Mouse (Mus musculus) cerebellum, adult 11-12 months (tissue): ENCODE results near the gene Pole3.
"Not testable (repeated sequence)": the region's sequence is repeated elsewhere in the genome, so short reads cannot be mapped to it uniquely, and the experiment has no call there.

Experiments used
- DNase-seq: peaks from one replicate; pipeline ENCODE4 v3.0.0; 2022

The Pole3 gene

DNA sequence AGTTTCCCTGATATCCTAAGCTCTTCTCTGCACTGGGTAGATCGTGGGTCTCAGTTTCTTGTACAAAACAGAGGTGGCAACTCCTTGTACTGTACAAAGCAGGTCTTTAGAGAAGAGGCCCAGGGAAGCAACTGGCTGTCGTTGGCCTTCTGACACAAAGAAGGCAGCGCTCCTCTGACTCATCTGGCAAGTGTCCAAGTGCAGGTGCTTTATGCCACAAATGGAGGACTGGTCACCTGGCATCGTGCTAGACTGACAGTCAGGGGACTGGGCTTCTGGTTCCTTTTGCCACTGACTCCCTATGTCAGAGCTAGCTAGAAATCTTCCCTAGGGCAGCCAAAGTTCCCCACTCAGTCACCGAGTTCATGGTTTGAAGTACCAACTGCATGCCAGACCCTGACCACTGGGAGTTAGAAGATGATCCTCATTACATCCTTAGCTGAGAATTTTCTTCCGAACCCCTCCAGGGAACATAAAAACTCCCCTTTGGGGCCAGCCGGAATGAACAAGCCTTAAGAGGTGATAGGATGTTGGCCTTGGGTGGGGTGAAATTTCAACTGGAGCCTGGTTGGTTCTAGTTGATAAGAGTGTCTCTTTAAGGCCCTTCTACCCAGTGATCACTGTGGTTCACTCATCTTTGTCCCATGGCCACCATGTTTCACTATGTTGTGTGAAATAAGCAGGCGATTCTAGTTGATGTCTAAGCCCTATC, 39.3 kb downstream of the Pole3 start:
- DNase-seq = no peak

GRCm38 (mm10) chr4:62484928-62485327, 39.9 kb downstream of the Pole3 start:
- no peak for DNase-seq

DNA sequence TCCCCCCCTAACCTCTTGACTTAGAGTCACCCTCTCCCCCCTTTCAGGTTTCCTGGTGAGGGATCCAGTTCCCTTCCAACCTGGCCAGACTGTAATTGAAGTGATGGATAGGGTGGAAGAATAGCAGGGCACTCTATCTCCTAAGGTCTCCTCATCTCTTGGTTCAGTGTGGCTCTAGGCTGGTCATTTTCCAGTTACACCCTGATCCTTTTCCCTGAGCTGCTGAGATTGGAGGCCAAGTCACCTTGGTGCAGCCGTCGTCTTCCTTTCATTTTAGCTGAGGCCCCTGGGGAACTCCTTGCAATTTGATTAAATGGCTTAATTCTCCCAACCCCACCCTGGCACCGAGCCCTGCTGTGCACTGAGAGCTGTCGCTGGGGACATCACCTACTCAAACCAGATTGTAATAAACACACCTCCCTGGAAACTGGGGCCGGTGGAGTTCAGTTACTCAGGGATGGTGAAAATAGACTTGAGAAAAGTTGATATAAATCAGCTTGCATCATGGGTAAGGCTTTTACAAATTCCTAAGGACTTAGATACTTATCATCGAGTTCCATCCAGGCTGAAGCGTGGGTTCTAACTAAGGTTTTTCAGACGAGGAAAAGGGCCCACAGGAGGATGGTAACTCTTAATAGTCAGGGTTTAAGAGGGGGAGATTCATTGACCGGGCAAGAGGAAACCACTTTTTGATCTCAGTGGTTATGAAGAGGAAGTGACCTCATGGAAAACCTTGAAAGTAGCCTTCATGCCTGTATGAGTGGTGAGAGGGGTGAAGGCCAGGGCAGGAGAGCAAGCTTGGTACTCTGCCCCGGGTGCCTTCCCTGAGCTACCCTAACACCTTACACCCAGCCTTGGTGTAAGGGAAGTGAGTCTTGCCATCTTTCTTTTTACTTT, 43.9 kb downstream of the Pole3 start:
- DNase-seq = peak; percentile 26

GRCm38 (mm10) chr4:62479937-62480708, 44.7 kb downstream of the Pole3 start, which contains the start of gene Bspry:
TSS of gene Bspry (plus strand) at chr4:62480053.
- peak; percentile 40 for DNase-seq

GRCm38 (mm10) chr4:62479593-62479936, 45.3 kb downstream of the Pole3 start:
- DNase-seq = not testable (repeated sequence)

GRCm38 (mm10) chr4:62477542-62478244, 47.2 kb downstream of the Pole3 start:
- DNase-seq = no peak

- no peak for DNase-seq
Measured at GRCm38 (mm10) chr4:62475793-62476192, 49.1 kb downstream of the Pole3 start.

DNA sequence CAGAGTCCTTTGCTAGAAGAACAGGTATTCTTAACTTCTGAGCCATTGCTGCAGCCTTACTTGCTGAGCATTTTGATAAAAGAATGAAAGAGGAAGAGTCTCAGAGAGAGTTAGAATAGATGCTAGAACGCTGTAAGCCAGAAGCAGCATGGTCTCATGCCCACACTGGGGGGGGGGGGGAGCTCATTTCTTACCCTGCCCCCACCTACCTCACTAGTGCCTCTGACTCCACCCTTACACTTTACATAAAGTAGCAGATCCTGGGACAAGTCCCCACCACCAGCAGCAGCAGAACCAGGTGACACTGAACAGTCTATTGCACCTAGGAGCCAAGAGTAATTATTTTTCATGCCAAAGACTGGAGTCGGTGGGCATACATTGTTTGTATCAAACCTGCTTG, 49.7 kb downstream of the Pole3 start:
- DNase-seq = no peak
